Mouse (Mus musculus) neural tube, embryonic 14.5 days (tissue): Measurements from ENCODE around the gene Rnf185. TPM values are rescaled to one million over a fixed set of nuclear protein-coding genes. Genes with fewer than 3 reads are reported as not detected.

Experiments used
- ATAC-seq: fragments of 200-750 bp; cut with Nextera tagmentation; 2 replicates; pipeline ENCODE4 v1.8.0; 2017; ENCODE audit warnings: low read depth, mild to moderate bottlenecking, moderate TSS enrichment, moderate library complexity
- H3K27ac ChIP-seq: fragments of 300-500 bp; sonication (generic); 2 replicates; pipeline ENCODE4 v1.5.1; 2014; ENCODE audit warnings: low read depth, mild to moderate bottlenecking, control low read depth, low read length, moderate library complexity, mixed read lengths
- H3K27me3 ChIP-seq: fragments of 300-500 bp; sonication (generic); 2 replicates; pipeline ENCODE4 v1.6.1; 2014; ENCODE audit warnings: low read length; ENCODE audit not compliant: control insufficient read depth, insufficient read depth
- H3K36me3 ChIP-seq: fragments of 300-500 bp; sonication (generic); 2 replicates; pipeline ENCODE4 v1.6.1; 2014; ENCODE audit warnings: low read length, mixed read lengths; ENCODE audit not compliant: control insufficient read depth, insufficient read depth
- H3K4me1 ChIP-seq: fragments of 300-500 bp; sonication (generic); 2 replicates; pipeline ENCODE4 v1.6.1; 2014; ENCODE audit warnings: low read length; ENCODE audit not compliant: control insufficient read depth, insufficient read depth
- H3K4me2 ChIP-seq: fragments of 300-500 bp; sonication (generic); 2 replicates; pipeline ENCODE4 v1.6.1; 2014; ENCODE audit warnings: mild to moderate bottlenecking, low read depth, low read length, control low read depth
- H3K4me3 ChIP-seq: fragments of 300-500 bp; sonication (generic); 2 replicates; pipeline ENCODE4 v1.5.1; 2014; ENCODE audit warnings: low read depth, low read length, control low read depth, mixed read lengths
- H3K9ac ChIP-seq: fragments of 300-500 bp; sonication (generic); replicated peaks from 2 replicates; pipeline ENCODE4 v1.6.1; 2014; ENCODE audit warnings: low read depth, mild to moderate bottlenecking, control low read depth, low read length, mixed read lengths
- H3K9me3 ChIP-seq: fragments of 300-500 bp; sonication (generic); 2 replicates; pipeline ENCODE4 v1.6.1; 2016; ENCODE audit warnings: low read length; ENCODE audit not compliant: control insufficient read depth
- WGBS: fragments of 180-500 bp; shearing (Covaris S2); extraction: QIAGEN DNeasy Blood & Tissue Kit; methylation state at CpG from one replicate; pipeline ENCODE4 v1.1.7; 2014; 5-methylcytosine and 5-hydroxymethylcytosine counted together
- polyA plus RNA-seq: library from polyadenylated mRNA; unstranded; fragments of >200 nt; fragmentation: Nextera tagmentation; extraction: Ambion mirVana; gene quantifications from 2 replicates; pipeline ENCODE4 v1.2.1, GENCODE M21; 2014

Rnf185 gene
- polyA plus RNA-seq, 1 experiment from 2014 or later: 47.1 TPM

DNA sequence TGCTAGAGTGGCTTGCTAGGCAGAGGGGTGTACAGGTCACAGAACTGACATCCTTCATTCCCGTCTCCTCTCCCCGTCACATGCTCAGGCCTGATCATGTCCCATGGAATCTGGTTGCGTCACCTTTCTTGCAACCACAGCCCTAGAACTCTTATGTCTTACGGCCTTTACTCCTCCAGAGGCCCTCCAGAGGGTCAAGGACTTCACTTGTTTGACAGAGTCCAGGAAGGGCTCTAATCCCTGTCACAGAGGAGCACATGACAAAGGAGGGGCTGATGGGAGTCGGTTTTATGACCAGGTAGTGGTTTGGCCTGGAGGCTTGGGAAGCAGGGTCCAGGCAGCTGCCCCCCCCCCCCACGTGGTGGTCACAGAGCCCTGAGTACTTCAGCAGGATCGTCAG is 83.2 kb downstream of the Rnf185 start:
- H3K27ac ChIP-seq: no peak overlapping the region
- no peak overlapping the region for H3K4me3 ChIP-seq
- H3K9ac ChIP-seq: no peak overlapping the region
- no peak for ATAC-seq
- H3K9me3 ChIP-seq: no peaks in the 10 kb centered on the region
- H3K36me3 ChIP-seq: no peaks in the 10 kb centered on the region
- WGBS: 50% methylated on average over 7 of the region's 7 CpGs
- H3K27me3 ChIP-seq: no peaks in the 10 kb centered on the region
- H3K4me2 ChIP-seq: peak overlapping the region; percentile 78
- peaks cover 27% of the 10 kb centered on the region for H3K4me1 ChIP-seq

DNA sequence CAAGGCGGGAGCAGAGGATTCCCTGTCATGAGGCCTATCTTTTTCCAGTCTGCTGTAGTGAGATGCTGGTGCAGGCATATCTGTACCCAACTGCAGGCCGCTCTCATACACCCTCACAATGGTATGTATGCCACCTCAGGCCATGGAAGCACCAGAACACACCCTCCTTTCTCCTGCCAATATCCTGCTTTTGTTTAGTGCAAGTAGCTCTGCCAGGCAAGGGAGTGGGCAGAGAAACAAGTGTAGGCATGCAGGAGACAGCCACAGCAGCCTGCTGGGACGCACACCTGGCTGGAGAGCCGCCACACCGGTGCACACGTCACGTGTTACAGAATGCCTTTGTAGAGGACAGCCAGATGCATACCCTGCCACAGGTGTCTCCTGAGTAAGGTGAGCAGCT is 85.8 kb downstream of the Rnf185 start:
- Histone ChIP-seq H3K36me3 (0 out of 2 replicates have a peak, but pooled peaks cover 3% of the 10 kb centered on the region), H3K9me3 (no peaks in the 10 kb centered on the region), H3K4me2 (no peak overlapping the region), H3K4me1 (peaks cover 22% of the 10 kb centered on the region), H3K27me3 (no peaks in the 10 kb centered on the region), H3K9ac (no peak overlapping the region; the same call in 1 of the 2 replicates), H3K27ac (no peak overlapping the region), H3K4me3 (no peak overlapping the region)
- ATAC-seq: no peak
- WGBS: 90% methylated on average over 7 of the region's 7 CpGs

Other genes starting within 250 kb of the Rnf185 start
- gene Eif4enif1, start 250.0 kb downstream of the Rnf185 start, polyA plus RNA-seq: 60.3 and 64.5 TPM in 2 replicates
- 190 and 221 TPM in 2 replicates for gene Drg1, start 185.9 kb downstream of the Rnf185 start, polyA plus RNA-seq
- 42.8 and 55.0 TPM in 2 replicates for gene Patz1, start 163.5 kb downstream of the Rnf185 start, polyA plus RNA-seq
- gene Pik3ip1, start 122.0 kb downstream of the Rnf185 start, polyA plus RNA-seq: 24.2 and 29.4 TPM in 2 replicates
- gene Limk2, start 43.2 kb downstream of the Rnf185 start, polyA plus RNA-seq: 161 and 166 TPM in 2 replicates
- gene Pla2g3, start 35.9 kb upstream of the Rnf185 start, polyA plus RNA-seq: 0.97 and 2.2 TPM in 2 replicates
- gene Inpp5j, start 52.5 kb upstream of the Rnf185 start, polyA plus RNA-seq: 6.0 and 7.2 TPM in 2 replicates
- gene Selenom, start 62.3 kb upstream of the Rnf185 start, polyA plus RNA-seq: 98.1 and 127 TPM in 2 replicates
- gene Smtn, start 88.2 kb upstream of the Rnf185 start, polyA plus RNA-seq: 7.8 and 16.1 TPM in 2 replicates
- gene Morc2a, start 196.8 kb upstream of the Rnf185 start, polyA plus RNA-seq: 31.0 and 37.0 TPM in 2 replicates